Mouse (Mus musculus): ENCODE results near the gene Olfr1270.
"Not testable (repeated sequence)": the region's sequence is repeated elsewhere in the genome, so short reads cannot be mapped to it uniquely, and the experiment has no call there.

Olfr1270 gene

GRCm38 (mm10) chr2:90152991-90153390, at the start of gene Olfr1270:
Olfr1270 (minus strand) TSS chr2:90153091.
- DNase-seq: no peak

GRCm38 (mm10) chr2:90199606-90200005, 46.7 kb upstream of the Olfr1270 start:
- DNase-seq: not testable (repeated sequence)

- DNase-seq: not testable (repeated sequence)
These were observed 42.4 kb upstream of the Olfr1270 start for GRCm38 (mm10) chr2:90195285-90195684.

- DNase-seq: not testable (repeated sequence)
These were observed 41.9 kb upstream of the Olfr1270 start for GRCm38 (mm10) chr2:90194750-90195149.

GRCm38 (mm10) chr2:90187082-90187481, 34.2 kb upstream of the Olfr1270 start:
- not testable (repeated sequence) for DNase-seq

- not testable (repeated sequence) for DNase-seq
These were observed 33.2 kb upstream of the Olfr1270 start for GRCm38 (mm10) chr2:90186082-90186481.

GRCm38 (mm10) chr2:90153916-90154315, 1.0 kb upstream of the Olfr1270 start:
- no peak for DNase-seq

GRCm38 (mm10) chr2:90142196-90142595, 10.7 kb downstream of the Olfr1270 start, which contains the start of gene Olfr32:
Olfr32 (minus strand) TSS chr2:90142296.
- DNase-seq: no peak

GRCm38 (mm10) chr2:90121312-90121711, 31.6 kb downstream of the Olfr1270 start, which contains the start of gene Olfr1269:
Olfr1269 (minus strand) TSS chr2:90121412.
- no peak for DNase-seq

Data from thymus, postnatal 4 days (tissue).